Mouse (Mus musculus) gonadal fat pad, adult 2 months (tissue): ENCODE results near the gene Lmo1. TPM values are rescaled to one million over a fixed set of nuclear protein-coding genes. Genes with fewer than 3 reads are reported as not detected.

Experiments used
- DNase-seq: peaks from one replicate; pipeline ENCODE4 v3.0.0-alpha.2; 2012; ENCODE audit warnings: low read depth
- polyA plus RNA-seq: library from polyadenylated mRNA; depleted of rRNA; stranded (reverse); fragments of >200 nt; gene quantifications from 2 replicates; pipeline ENCODE4 v1.2.3, GENCODE M21; 2012

Gene Lmo1
- polyA plus RNA-seq, 1 experiment: 49.7 TPM

DNA sequence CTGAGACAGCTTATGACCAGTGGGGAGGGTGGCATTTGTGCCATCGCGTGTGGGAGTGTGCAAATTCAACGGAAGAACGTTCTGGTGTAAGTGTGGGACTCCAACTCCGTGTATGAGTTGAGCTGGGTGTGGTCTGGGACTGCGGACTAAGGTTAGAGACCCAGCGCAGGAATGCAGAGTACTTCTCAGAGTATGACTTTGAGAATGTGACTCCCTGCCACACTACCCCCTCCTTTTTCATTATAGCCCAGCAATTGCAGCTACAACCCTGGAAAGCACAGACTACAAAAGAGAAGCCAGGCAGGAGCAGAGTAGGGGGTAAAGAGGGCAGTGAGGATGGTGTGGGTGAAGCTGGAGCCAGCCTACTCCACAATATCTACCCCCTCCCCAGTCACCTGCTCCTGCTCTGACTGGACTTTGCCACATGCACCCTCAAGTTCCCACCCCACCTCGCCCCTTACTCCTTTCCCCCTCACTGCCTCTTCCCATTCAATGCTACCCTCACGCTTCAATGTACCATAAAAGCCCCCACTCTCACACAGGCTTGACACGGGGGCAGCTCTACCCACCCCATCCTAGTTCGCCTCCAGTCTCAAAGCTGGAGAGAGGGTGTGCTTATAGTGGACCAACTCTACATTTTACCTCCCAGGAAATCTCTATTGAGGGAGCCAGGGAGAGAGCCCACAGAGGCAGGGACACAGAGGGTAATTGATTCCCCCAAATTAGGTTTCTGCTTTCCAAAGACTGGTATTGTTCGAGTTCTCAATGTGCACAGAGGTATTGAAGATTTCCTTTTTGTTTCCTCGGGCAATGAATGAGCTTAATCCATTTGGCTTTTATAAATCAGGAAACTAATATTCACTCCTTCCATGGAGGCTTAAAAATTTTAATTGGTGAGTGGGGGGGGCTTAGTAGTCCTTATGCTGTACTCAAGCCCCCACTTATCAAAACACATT is 941 bp upstream of the Lmo1 start:
- DNase-seq: no peak

DNA sequence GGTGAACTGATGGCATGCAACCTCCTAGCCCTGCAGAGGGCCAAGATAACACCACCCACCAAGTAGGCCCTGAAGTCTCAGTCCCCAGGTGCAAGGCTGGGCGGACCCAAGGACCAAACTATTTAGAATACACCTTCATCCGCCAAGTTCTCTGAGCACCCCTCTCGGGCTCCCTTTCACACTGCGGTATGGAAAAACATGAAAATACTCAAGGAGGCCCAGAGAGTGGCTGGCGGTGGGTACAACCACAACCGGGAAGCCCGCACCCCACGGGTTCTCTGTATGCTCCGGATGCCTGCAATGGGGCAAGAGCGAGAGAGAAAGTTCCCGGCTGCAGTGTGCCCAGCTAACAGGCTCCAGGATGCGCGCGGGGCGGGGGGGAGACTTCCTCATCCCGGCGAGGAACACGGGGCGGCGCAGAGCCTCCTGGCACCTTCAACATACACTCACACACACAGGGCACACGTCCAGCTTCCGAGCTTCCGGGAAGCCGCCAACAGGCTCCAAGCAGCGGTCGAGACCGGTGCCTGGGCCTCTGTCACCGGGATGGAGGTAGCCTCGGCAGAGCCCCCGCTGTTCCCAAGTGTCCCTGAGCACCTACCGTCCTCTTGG is 564 bp downstream of the Lmo1 start:
- no peak for DNase-seq

DNA sequence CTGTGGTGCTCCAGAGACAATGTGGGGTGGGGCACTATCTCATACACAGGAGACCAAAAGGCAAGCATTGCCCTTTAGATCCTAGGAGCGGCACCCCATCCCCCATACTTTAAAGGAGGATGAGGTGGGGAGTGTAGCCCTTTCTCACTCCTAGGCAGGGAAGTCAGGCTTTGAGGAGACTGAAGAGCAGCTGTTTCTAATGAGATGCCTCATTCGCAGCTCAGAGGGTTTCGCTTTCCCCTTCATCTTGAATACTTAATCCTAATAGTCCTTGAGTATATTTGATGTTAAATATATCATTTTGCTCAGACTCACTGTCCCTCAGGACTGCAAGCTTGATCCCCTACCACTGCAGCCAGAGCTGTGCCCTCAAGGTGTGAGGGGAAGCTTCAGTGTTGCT is 3.1 kb downstream of the Lmo1 start:
- DNase-seq: no peak

DNA sequence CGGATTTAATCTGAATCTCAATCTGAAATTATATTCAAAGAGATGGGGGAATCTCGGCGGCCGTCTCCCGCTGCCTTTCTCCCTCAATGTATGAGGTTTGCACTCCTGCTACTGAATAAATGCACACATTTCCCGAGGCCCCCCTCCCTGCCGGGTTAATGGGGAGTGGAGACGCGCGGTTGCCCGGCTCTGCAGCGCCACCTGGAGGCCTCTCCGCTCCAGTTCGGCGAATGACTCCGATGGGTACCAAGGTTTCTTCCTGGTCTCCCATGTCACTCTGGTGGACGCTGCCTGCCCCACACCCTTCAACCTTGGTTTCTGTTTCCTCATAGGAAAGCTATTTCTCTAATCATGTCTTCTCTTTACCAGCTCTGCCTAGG is 4.6 kb downstream of the Lmo1 start:
- no peak for DNase-seq

DNA sequence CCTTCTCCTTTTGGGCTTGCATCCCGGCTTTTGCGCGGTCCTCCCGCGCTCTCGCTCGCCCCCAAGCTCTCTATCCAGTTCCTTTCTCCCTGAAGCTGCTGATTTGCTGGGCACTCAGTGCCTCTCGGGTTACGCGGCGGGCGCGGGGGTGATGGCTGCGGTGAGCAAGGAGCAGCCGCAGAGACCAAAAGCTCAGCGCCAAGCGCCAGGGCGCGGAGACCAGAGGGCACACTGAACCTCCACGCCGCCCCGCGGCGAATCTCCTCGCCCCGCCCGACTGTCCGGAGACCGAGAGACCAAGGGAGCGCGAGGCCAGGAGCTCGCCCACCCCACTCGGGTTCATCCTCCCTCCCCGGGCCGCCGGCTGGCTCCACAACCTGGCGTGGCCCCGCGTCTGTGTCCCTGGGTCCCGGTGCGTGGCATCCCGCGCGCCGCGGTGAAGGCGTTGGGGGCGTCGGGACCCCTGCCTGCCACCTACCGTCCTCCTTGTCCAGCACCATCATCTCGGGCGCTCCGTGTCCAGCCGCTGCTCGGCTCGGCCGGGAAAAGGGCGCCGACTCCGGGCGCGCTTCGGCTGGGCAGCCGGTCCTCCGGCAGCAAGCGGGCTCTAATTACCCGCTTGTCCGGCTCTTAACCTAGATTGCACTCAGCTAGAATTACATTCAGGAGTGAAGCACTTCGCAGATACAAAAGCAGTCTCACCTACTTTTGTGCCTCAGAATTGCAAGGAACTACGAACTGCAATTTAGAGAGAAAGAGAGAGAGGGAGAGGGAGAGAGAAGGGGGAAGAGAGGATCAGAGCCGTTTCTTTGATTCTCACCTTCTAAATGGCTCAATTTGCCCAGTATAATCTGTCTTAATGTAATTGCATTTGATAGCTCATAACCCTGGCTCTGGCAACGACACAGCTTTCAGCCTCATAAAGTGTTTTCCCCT is 5.2 kb downstream of the Lmo1 start:
- no peak for DNase-seq

DNA sequence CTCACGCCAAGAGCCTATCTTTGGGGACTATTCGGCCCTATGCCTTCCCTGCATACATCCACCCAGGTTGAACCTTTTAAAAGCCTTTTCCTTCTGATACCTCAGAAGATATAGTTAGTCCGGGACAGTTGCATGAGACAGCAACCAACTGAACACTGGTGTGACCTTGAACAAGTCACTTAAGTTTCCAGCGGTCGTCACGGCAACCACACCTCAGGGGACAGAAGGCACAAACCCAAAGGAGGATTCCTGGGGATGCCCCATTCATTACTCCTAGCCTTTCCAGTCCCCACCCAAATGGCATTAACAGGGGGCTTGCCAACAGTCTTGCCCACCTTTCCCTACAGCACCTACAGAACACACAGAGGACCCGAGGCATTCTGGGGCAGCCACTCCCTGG is 6.3 kb downstream of the Lmo1 start:
- DNase-seq: no peak

DNA sequence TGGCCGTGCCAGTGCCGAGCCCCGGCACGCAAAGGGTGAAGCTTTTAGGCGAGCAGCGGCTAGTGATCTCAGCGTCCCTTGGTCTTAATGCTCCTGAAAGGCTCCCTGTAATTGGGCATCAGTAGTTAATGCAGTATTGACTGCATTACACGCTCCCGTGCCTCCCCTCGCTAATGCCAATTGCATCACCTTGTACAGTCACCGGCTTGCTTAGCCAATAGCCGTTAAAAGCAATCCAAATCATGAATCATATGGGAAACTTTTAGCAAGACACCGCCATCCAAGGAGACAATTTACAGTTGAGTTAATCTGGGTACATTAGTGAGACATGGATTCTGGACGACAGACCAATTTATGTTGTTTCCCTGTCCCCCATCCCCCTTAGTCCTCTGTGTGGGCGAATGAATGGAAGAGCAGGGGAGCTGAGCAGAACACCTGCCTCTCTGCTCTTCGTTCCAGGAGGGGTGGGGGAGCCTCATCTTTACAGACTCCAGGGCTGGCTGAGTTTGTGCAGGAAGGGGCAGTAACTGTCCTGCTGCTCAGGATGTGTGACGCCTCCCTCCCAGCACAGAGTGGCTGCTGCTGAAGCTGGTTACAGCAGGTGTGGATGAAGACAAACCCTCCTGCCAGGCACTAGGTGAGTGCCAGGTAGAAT is 8.9 kb downstream of the Lmo1 start:
- DNase-seq: no peak

DNA sequence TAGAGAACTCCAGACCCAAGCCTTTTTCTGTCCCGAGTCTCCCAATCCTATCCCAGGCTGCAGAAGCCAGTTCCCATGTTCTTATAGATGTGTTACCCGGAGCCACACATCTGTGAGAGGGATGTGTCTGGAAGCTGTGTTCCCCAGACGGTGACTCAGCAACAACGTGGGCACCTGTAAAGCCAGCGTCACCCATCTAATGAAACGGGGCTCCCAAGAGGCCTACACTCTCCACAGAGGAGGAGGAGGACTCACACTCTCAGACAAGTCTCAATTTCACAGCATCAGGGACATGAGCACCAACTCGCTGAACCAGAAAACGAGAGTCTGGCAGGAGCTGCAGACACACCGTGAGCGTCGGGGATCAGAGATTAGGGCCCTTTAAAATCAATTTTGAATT is 20.7 kb downstream of the Lmo1 start:
- DNase-seq: no peak

DNA sequence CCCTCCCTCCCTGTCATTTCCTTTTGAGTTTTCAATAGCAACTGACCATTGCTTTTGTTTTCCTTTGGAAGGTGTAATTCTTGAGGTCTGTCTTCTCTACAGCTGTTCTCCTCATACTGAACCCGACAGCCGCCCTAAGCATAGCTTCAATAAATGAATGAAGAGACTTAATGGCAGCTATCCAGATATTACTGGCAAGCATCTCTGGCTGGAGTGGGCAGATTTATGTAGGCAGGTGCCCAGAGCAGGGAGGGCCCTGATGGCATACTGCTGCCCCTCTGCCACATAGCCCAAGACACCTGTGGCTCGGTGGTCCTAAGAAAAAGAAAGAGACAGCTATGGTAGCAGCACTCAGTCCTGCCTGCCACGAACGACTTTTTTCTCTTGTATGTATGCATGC is 21.5 kb downstream of the Lmo1 start:
- no peak for DNase-seq

DNA sequence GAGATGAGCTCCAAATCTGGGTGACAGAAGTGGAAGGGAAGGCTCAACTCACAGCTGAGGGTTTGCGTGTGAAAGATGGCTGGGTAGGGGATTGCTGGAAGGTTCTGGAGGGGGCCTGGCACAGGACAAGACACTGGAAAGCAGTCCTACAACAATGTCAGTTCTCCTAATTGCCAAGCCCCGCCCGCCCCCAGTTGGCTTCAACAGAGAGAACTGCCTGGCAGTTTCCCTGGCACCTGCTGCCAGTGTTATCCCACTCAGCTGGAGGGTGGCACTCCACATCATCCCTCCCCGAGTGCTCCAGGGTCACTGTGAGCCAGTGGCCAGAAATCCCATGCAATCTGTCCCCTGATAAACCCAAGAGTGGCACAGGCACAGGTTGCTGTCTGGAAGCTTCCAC is 23.9 kb downstream of the Lmo1 start:
- no peak for DNase-seq

DNA sequence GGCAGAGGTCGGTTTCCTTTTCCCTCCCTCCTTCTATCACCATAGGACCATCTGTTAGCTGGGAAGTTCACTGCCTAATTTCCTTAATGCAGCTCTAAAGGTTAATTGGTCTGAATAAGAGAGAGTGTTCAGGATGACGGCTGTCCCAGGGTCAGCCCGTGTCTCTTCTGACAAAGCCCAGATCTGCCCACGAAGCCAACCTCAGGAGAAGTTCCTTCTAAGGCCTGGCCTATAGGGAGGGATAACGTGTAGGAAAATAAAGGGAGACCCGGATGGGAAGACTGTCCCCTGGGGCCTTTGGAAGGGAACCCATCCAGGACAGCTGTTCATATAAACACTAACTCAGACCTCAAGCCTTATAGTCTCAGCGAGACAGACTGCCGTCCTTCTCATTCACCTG is 29.8 kb downstream of the Lmo1 start:
- DNase-seq: no peak

DNA sequence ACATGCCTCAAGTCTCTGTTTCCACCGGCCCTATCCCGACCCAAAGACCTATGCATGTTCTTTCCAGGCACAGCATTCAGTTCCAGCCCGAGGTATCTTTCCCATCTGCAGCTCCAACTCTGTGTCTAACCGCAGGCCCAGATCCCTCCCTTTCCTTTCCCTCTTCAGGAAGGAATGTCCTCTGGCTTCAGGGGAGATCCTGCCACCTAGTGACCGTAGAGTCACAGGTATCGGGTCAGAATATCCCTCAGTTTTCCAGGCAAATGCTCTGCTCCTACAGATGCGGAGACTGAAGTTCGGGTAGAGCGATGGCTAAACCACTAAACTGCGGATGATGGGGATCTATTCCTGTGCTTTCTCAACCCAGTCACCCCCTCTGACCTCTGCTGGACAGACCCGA is 30.3 kb downstream of the Lmo1 start:
- DNase-seq: no peak

DNA sequence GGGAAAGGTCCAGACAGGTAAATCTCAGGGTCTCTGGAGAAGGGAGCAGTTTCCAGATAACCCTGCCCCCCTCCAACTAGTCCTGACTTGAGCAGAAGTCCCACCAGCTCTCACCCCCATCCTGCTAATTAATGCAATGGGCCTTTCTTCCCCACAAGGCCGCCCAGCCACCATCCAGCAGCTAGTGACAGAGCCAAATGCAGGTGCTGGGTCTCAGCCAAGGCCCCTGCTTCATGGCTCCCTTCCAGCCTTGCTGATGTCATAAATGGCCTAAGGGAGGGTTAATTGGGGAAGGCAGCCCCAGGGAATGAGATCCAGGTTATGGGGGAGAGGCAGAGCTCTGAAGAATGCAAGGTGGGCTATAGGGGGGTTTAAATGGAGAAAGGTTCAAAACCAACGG is 32.4 kb downstream of the Lmo1 start:
- no peak for DNase-seq

DNA sequence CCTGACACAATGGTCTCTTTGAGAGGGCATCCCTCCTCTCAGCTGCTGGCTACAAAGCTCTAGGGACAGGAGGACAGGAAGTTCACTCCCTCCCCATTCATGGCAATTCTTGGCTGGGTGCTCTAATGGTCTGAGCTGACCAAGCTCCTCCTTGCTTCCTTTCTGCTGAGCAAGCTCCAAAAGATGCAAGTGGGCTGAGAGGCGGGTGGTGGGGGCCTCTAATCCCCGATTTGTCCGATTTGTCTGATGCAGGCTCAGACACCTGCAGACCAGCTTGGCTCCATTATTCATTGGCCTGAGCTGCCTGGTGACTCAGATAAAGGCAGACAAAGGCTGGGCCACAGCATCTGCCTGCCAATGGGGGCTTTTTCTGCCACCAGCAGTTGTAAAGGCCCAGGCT is 33.3 kb downstream of the Lmo1 start:
- DNase-seq: no peak

DNA sequence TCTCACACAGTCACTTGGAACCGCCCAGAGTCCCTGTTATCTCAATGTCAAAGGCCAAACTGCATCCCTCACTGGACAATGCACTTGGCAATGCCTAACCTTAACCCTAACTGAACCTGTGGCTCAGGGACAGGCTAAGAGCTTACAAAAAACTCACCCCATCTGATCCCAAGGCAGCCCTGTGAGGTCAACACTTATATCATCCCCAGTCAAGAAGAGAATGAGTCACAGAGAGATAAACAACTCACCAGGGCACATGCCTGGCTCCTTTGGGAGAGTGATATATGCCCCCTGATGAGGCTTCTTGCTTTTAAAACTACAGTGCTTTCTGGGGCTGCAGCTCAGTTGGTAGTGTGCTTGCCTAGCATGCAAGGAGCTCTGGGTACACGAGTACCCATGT is 34.0 kb downstream of the Lmo1 start:
- DNase-seq: no peak

DNA sequence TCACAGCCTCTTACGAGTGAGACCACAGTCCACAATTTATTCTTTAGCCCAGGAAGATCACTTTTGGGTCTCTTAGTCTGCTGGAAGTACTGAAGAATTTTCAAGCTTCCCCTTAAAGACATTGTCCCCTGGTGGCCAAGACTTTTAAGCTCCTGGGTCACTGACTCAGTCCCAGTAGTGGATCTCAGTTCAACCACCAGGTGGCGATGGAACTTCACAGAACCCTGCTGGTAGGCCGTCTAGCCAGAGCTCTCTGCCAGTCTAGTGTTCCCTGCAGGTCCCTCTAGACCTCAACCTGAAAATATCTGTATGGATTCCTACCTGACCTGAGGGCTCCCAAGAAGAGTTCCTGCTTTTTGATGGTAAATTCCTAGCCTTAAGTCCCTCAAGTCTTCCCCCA is 35.6 kb downstream of the Lmo1 start:
- DNase-seq: no peak

DNA sequence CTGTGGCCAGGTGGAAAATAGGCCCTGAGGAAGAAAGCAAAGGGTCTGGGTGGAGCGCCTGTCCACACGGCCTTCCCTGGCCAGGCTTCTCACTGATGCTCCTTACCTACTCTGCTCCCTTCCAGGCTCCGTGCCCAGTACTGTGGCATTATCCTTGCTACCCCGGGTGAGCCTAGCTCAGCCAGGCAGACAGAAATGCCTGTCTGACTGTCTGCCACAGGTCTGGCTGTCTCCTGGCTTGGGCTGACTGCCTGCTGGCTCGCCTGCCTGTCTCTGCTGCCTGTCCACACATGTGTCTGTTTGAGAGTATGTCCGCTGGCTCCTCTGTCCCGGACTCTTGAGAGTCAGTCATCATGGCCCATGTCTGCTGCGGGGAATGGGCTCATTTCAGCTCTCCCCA is 37.6 kb downstream of the Lmo1 start:
- no peak for DNase-seq

DNA sequence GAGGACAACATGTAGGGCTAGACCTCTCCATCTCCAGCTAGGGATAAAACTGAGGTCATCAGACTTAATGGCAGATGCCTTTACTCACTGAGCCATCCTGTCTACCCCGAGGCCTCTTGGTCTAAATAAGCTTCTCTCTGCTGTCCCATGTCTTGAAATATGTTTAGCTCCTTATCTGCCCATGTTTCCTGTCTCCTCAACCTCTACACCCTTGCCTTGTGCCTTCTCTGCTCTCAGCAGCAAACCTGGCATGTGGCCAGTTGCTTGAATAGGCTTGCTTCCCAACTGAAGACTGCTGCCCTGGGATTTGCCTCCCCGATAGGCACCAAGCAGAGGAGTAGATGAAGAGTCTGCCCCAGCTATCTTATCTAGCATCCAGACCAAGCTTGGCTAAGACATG is 43.4 kb downstream of the Lmo1 start:
- no peak for DNase-seq

DNA sequence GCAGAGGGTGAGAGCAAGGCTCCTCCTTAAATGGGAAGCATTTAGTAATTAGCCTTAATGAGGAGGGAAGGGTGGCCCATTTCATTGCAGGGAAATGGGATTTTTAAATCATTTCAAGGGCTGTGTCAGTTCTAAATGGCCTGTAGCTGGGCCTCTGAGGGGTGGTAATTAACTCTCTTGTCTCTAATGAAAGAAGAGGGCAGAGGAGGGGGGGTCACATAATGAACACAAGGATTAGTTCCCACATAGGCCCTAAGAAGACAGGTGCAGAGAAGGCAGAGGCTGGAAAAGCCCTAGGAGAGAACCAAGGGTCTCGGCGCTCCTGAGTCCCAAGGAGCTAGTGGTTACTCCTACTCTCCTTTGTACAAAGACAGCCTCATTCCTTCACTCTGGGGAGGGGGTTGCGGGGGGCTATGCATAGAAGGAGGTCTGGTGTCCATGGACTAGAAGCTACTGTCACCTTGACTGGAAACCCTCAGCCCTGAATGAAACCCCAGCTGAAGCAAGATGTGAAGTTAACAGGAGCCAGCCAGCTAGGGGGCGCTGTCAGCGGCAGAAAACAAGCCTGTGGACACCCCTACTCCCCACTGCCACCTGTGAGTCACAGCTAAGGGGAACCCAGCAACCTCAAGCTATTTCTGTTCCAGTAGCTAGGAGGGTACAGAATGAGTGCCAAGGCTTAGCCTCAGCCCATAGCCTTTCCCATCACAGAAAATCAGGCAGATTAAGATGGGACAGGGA is 44.9 kb downstream of the Lmo1 start:
- no peak for DNase-seq

DNA sequence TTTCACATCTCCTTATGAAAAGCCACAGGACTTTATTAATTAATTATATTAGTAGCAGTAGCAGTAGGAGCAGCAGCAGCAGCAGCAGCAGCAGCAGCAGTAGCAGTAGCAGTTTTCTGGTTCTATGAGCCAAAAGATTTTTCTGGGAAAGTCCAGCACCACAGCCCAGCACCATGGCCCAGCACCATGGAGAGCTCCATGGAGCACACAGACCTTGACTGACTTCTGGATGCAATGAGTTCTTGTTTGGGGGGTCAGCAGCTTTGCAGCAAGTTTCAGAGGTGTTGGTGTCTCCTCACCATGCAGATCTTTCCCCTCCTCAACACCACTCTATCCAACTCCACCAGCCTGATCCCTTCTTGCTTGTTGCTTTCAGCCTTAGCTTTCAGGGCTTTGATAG is 45.6 kb downstream of the Lmo1 start:
- no peak for DNase-seq

DNA sequence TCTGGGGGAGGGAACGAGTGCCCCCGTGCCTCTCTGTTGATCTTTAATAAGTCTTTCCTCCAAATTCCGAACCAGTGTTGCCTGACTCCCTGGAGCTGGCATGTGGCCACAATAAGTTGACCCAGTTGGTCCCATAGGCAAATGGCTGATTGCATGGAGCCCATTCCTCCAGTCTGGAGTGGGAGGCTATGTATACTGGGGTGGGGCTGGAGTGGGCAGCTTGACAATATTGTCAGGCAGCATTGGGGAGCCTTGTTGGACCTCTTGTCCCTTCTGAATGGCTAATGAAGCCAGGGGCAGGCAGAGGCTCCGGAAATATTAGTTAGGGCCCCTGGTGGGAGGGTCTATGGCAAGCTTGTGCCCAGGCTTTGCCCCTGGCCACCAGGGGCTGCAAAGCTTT is 59.1 kb downstream of the Lmo1 start:
- DNase-seq: no peak
